Mouse (Mus musculus) lung, postnatal 0 days (tissue): Measurements from ENCODE around the gene Olfr622. TPM values are rescaled to one million over a fixed set of nuclear protein-coding genes. Genes with fewer than 3 reads are reported as not detected.

Source experiments
- ATAC-seq: fragments of 200-750 bp; cut with Nextera tagmentation; 2 replicates; pipeline ENCODE4 v1.8.0; 2017; ENCODE audit warnings: moderate library complexity
- DNase-seq: peaks from one replicate; pipeline ENCODE4 v3.0.0-alpha.2; 2016; ENCODE audit warnings: low spot score
- H3K27ac ChIP-seq: fragments of 300-500 bp; sonication (generic); 2 replicates; pipeline ENCODE4 v1.5.1; 2014; ENCODE audit warnings: antibody characterized with exemption, mild to moderate bottlenecking, low read length, mixed read lengths
- H3K27me3 ChIP-seq: fragments of 300-500 bp; sonication (generic); replicated peaks from 2 replicates; pipeline ENCODE4 v1.6.1; 2014; ENCODE audit warnings: low read length, mixed read lengths; ENCODE audit not compliant: insufficient read depth
- H3K36me3 ChIP-seq: fragments of 300-500 bp; sonication (generic); 2 replicates; pipeline ENCODE4 v1.6.1; 2014; ENCODE audit warnings: low read length, mixed read lengths; ENCODE audit not compliant: insufficient read depth
- H3K4me1 ChIP-seq: fragments of 300-500 bp; sonication (generic); 2 replicates; pipeline ENCODE4 v1.6.1; 2014; ENCODE audit warnings: antibody characterized with exemption, low read depth, low read length, mixed read lengths; ENCODE audit not compliant: insufficient read depth
- H3K4me2 ChIP-seq: fragments of 300-500 bp; sonication (generic); replicated peaks from 2 replicates; pipeline ENCODE4 v1.6.1; 2014; ENCODE audit warnings: low read depth, mild to moderate bottlenecking, low read length, moderate library complexity, mixed read lengths
- H3K4me3 ChIP-seq: fragments of 300-500 bp; sonication (generic); 2 replicates; pipeline ENCODE4 v1.5.1; 2014; ENCODE audit warnings: low read depth, low read length
- H3K9ac ChIP-seq: fragments of 300-500 bp; sonication (generic); replicated peaks from 2 replicates; pipeline ENCODE4 v1.6.1; 2014; ENCODE audit warnings: low read depth, mild to moderate bottlenecking
- H3K9me3 ChIP-seq: fragments of 300-500 bp; sonication (generic); 2 replicates; pipeline ENCODE4 v1.6.1; 2016; ENCODE audit warnings: low read length, mixed read lengths
- CTCF ChIP-seq: IDR thresholded peaks from 2 replicates; pipeline ENCODE4 v1.5.1; 2016; ENCODE audit warnings: antibody characterized with exemption, mild to moderate bottlenecking
- EP300 ChIP-seq: IDR thresholded peaks from 2 replicates; pipeline ENCODE4 v1.6.1; 2016; ENCODE audit warnings: antibody characterized with exemption, mild to moderate bottlenecking, control low read depth
- WGBS: fragments of 180-500 bp; shearing (Covaris S2); extraction: QIAGEN DNeasy Blood & Tissue Kit; methylation state at CpG from one replicate; pipeline ENCODE4 v1.1.7; 2014; 5-methylcytosine and 5-hydroxymethylcytosine counted together
- polyA plus RNA-seq: library from polyadenylated mRNA; unstranded; fragments of >200 nt; fragmentation: Nextera tagmentation; extraction: Ambion mirVana; gene quantifications from 2 replicates; pipeline ENCODE4 v1.2.1, GENCODE M21; 2015

The Olfr622 gene
- polyA plus RNA-seq, 1 experiment from 2014 or later, result not detected

DNA sequence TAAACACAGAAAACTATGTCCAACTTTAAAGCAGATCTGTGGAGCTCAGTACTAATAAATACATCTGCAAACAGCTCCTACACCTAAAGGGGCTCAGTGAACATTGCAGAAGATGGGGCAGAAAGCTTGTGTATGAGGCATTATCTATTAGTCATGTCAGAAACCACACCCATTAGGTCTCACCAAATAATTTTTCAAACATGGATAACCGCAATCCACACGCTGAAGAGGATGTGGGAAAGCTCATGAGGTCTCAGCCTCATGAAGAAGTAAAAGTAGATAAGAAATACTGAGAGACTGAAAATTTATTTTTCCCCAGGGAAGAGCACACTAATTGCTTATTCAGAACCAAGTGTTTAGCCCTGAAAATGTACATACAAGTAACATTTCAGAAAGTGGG, 35.1 kb downstream of the Olfr622 start:
- Histone ChIP-seq H3K4me2 (no peak overlapping the region), H3K4me3 (no peak overlapping the region), H3K27ac (no peak overlapping the region), H3K9ac (no peak overlapping the region), H3K27me3 (no peaks in the 10 kb centered on the region), H3K9me3 (no peaks in the 10 kb centered on the region), H3K4me1 (no peaks in the 10 kb centered on the region), H3K36me3 (no peaks in the 10 kb centered on the region)
- DNase-seq (no peak), ATAC-seq (no peak)
- TF ChIP-seq CTCF, result no peak
- no peak for TF ChIP-seq EP300
- 50% methylated on average over 2 of the region's 2 CpGs for WGBS

DNA sequence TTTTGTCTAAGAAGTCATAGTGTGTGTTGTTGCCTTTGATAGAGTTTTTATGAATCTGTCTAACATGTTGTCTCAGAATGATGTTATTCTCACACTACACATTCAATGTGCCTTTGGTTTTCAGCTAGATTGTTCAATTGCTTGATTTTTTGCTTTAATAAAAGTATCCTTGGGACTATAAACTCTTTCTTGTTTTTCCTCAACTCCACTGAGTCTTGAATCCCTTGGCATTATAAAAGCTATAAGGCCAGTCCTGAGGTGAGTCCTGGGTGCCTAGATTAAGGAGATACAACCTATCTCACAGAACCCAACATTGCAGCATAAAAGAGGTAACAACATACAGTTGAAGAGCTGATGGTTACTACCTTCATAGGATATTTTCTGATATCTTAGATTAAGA, 42.2 kb downstream of the Olfr622 start, which contains the start of gene Olfr619:
Gene Olfr619 (plus strand): TSS at position 301 of the 400 bp plus-strand sequence.
- Histone ChIP-seq H3K36me3 (no peaks in the 10 kb centered on the region), H3K9ac (no peak within 1 kb of the TSS), H3K4me3 (no peak within 1 kb of the TSS), H3K27me3 (no peaks in the 10 kb centered on the region), H3K27ac (no peak within 1 kb of the TSS), H3K9me3 (no peaks in the 10 kb centered on the region), H3K4me2 (no peak within 1 kb of the TSS), H3K4me1 (no peaks in the 10 kb centered on the region)
- DNase-seq (no peak), ATAC-seq (no peak)
- TF ChIP-seq CTCF (no peak), EP300 (no peak)

DNA sequence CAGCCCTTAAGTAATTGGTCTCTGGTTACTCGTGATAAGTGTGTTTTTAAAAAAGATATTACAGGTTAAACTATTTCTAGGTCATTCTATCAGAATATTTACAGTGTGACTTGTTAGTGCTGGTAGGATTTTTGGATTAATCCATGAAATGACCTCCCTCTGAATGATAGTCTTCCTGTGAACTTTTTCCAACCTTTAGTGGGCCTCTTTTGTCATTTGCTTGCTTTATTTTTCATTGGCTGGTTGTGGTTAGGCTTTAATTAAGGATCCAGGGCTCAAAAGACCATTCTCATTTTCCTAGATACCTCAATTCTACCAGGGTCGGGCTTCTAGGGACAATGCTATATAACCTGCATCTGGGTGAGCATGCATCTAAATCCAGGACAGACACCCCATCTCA, 52.7 kb downstream of the Olfr622 start, which contains the start of gene Olfr618:
Gene Olfr618 (plus strand): TSS at position 301 of the 400 bp plus-strand sequence.
- Histone ChIP-seq H3K27me3 (no peaks in the 10 kb centered on the region), H3K4me1 (no peaks in the 10 kb centered on the region), H3K36me3 (no peaks in the 10 kb centered on the region), H3K9me3 (no peaks in the 10 kb centered on the region), H3K9ac (no peak within 1 kb of the TSS), H3K4me2 (no peak within 1 kb of the TSS), H3K27ac (no peak within 1 kb of the TSS), H3K4me3 (no peak within 1 kb of the TSS)
- no peak for DNase-seq
- TF ChIP-seq EP300, result no peak
- TF ChIP-seq CTCF, result no peak
- no peak for ATAC-seq
- 55% methylated on average over 2 of the region's 2 CpGs for WGBS

Other genes with a start within 250 kb of the Olfr622 start
- gene Usp17lc, start 227.6 kb downstream of the Olfr622 start, polyA plus RNA-seq, result not detected in 2 replicates
- not detected in 2 replicates for gene Olfr605, start 197.3 kb downstream of the Olfr622 start, polyA plus RNA-seq
- not detected in 2 replicates for gene Olfr606, start 193.7 kb downstream of the Olfr622 start, polyA plus RNA-seq
- gene Olfr607, start 178.6 kb downstream of the Olfr622 start, polyA plus RNA-seq, result not detected in 2 replicates
- not detected in 2 replicates for gene Olfr608, start 172.8 kb downstream of the Olfr622 start, polyA plus RNA-seq
- not detected in 2 replicates for gene Olfr609, start 144.6 kb downstream of the Olfr622 start, polyA plus RNA-seq
- not detected in 2 replicates for gene Olfr610, start 130.6 kb downstream of the Olfr622 start, polyA plus RNA-seq
- gene Olfr611, start 121.9 kb downstream of the Olfr622 start, polyA plus RNA-seq, result not detected in 2 replicates
- gene Olfr612, start 100.0 kb downstream of the Olfr622 start, polyA plus RNA-seq, result not detected in 2 replicates
- gene Olfr613, start 94.6 kb downstream of the Olfr622 start, polyA plus RNA-seq, result not detected in 2 replicates
- not detected in 2 replicates for gene Olfr615, start 86.6 kb downstream of the Olfr622 start, polyA plus RNA-seq
- gene Olfr616, start 73.6 kb downstream of the Olfr622 start, polyA plus RNA-seq, result not detected in 2 replicates
- gene Olfr617, start 69.6 kb downstream of the Olfr622 start, polyA plus RNA-seq, result not detected in 2 replicates
- gene Olfr618, start 52.6 kb downstream of the Olfr622 start, polyA plus RNA-seq, result not detected in 2 replicates
- not detected in 2 replicates for gene Olfr619, start 42.1 kb downstream of the Olfr622 start, polyA plus RNA-seq
- gene Olfr620, start 30.2 kb downstream of the Olfr622 start, polyA plus RNA-seq, result not detected in 2 replicates
- gene Olfr623, start 21.0 kb upstream of the Olfr622 start, polyA plus RNA-seq, result not detected in 2 replicates
- gene Olfr624, start 28.5 kb upstream of the Olfr622 start, polyA plus RNA-seq, result 0.02 and 0.05 TPM in 2 replicates
- not detected in 2 replicates for gene Olfr625-ps1, start 40.0 kb upstream of the Olfr622 start, polyA plus RNA-seq
- not detected in 2 replicates for gene Olfr243, start 72.0 kb upstream of the Olfr622 start, polyA plus RNA-seq
- gene Olfr628, start 87.7 kb upstream of the Olfr622 start, polyA plus RNA-seq, result not detected in 2 replicates
- gene Olfr629, start 102.2 kb upstream of the Olfr622 start, polyA plus RNA-seq, result not detected in 2 replicates
- gene Olfr630, start 114.6 kb upstream of the Olfr622 start, polyA plus RNA-seq, result not detected in 2 replicates
- 0.05 TPM in 1 of 2 replicates, not detected in the other for gene Olfr69, start 128.9 kb upstream of the Olfr622 start, polyA plus RNA-seq
- not detected in 2 replicates for gene Olfr68, start 137.0 kb upstream of the Olfr622 start, polyA plus RNA-seq
- gene Olfr67, start 149.1 kb upstream of the Olfr622 start, polyA plus RNA-seq, result not detected in 2 replicates
- gene Hbb-bt, start 171.3 kb upstream of the Olfr622 start, polyA plus RNA-seq, result 4,793 and 5,487 TPM in 2 replicates
- gene Hbb-bs, start 185.4 kb upstream of the Olfr622 start, polyA plus RNA-seq, result 19,829 and 23,579 TPM in 2 replicates
- gene Hbb-bh2, start 197.8 kb upstream of the Olfr622 start, polyA plus RNA-seq, result not detected in 2 replicates
- 0.27 TPM in 1 of 2 replicates, not detected in the other for gene Hbb-bh1, start 200.5 kb upstream of the Olfr622 start, polyA plus RNA-seq
- 11.4 and 11.9 TPM in 2 replicates for gene Hbb-y, start 210.5 kb upstream of the Olfr622 start, polyA plus RNA-seq
- not detected in 2 replicates for gene Olfr66, start 243.6 kb upstream of the Olfr622 start, polyA plus RNA-seq